Mouse (Mus musculus) common myeloid progenitor, adult 5-6 weeks (primary cell): ENCODE results near the gene Poc1b. TPM values are rescaled to one million over a fixed set of nuclear protein-coding genes. Genes with fewer than 3 reads are reported as not detected.

Source experiments
- ATAC-seq: replicated peaks from 2 replicates; pipeline ENCODE4 v1.8.0; 2016; ENCODE audit warnings: low read depth, mild to moderate bottlenecking, moderate TSS enrichment, inconsistent platforms; ENCODE audit not compliant: poor library complexity, severe bottlenecking
- total RNA-seq: library from RNA; stranded (forward); fragments of 200-1000, 187-1606 nt; gene quantifications from 2 replicates; pipeline ENCODE4 v1.2.3, GENCODE M21; 2017

Poc1b gene
- total RNA-seq, 1 experiment from 2014 or later: 20.3 TPM

- no peak for ATAC-seq
These were observed 7.5 kb downstream of the Poc1b start for GRCm38 (mm10) chr10:99114295-99114694.

GRCm38 (mm10) chr10:99115471-99116236, 8.8 kb downstream of the Poc1b start:
- ATAC-seq: no peak

- ATAC-seq: no peak
These were observed 9.4 kb downstream of the Poc1b start for GRCm38 (mm10) chr10:99116237-99116632.

- ATAC-seq: no peak
These were observed 10.1 kb downstream of the Poc1b start for GRCm38 (mm10) chr10:99116650-99117615.

GRCm38 (mm10) chr10:99117876-99118275, 11.0 kb downstream of the Poc1b start:
- no peak for ATAC-seq

- no peak for ATAC-seq
These were observed 11.9 kb downstream of the Poc1b start for GRCm38 (mm10) chr10:99118697-99119096.

- ATAC-seq: no peak
These were observed 12.6 kb downstream of the Poc1b start for GRCm38 (mm10) chr10:99119471-99119870.

GRCm38 (mm10) chr10:99126225-99126624, 19.4 kb downstream of the Poc1b start, which contains the start of gene Phxr2:
Phxr2 (minus strand) TSS chr10:99126325.
- no peak for ATAC-seq

GRCm38 (mm10) chr10:99126954-99127353, 20.1 kb downstream of the Poc1b start:
- ATAC-seq: peak; percentile 57

- ATAC-seq: peak; percentile 68
These were observed 20.9 kb downstream of the Poc1b start for GRCm38 (mm10) chr10:99127691-99128261.

GRCm38 (mm10) chr10:99130611-99131010, 23.8 kb downstream of the Poc1b start:
- ATAC-seq: peak; percentile 74

GRCm38 (mm10) chr10:99131298-99131697, 24.5 kb downstream of the Poc1b start:
- no peak for ATAC-seq

- no peak for ATAC-seq
These were observed 25.4 kb downstream of the Poc1b start for GRCm38 (mm10) chr10:99132189-99132588.

GRCm38 (mm10) chr10:99132595-99133272, 25.9 kb downstream of the Poc1b start:
- no peak for ATAC-seq

GRCm38 (mm10) chr10:99133321-99133875, 26.6 kb downstream of the Poc1b start:
- ATAC-seq: no peak

- no peak for ATAC-seq
These were observed 29.5 kb downstream of the Poc1b start for GRCm38 (mm10) chr10:99136337-99136736.

GRCm38 (mm10) chr10:99145611-99146010, 38.8 kb downstream of the Poc1b start:
- no peak for ATAC-seq

GRCm38 (mm10) chr10:99146596-99146995, 39.8 kb downstream of the Poc1b start:
- peak; percentile 52 for ATAC-seq

GRCm38 (mm10) chr10:99150016-99150415, 43.2 kb downstream of the Poc1b start:
- no peak for ATAC-seq

GRCm38 (mm10) chr10:99151580-99151979, 44.7 kb downstream of the Poc1b start:
- ATAC-seq: peak; percentile 77
